Mouse (Mus musculus) erythroid progenitor cell, adult 5-6 weeks (primary cell): ENCODE results near the gene Hsf2bp. TPM values are rescaled to one million over a fixed set of nuclear protein-coding genes. Genes with fewer than 3 reads are reported as not detected.

ENCODE experiments used
- ATAC-seq: replicated peaks from 2 replicates; pipeline ENCODE4 v1.8.0; 2016; ENCODE audit warnings: moderate number of reproducible peaks, mild to moderate bottlenecking, moderate TSS enrichment, inconsistent platforms; ENCODE audit not compliant: poor library complexity, low FRiP score, severe bottlenecking
- total RNA-seq, 2 experiments: library from RNA; stranded (forward) in 1 of 2; stranded (reverse) in 1 of 2; fragments of 150-400 nt in 1 of 2; fragments of 186-747, 209-891 nt in 1 of 2; gene quantifications; 2 replicates each; pipeline versions ENCODE4 v1.2.3 to v1.2.4; 2015 to 2017; ENCODE audit warnings: low replicate concordance in 2 of 2

The Hsf2bp gene
- total RNA-seq, 2 experiments from 2014 or later = not detected

GRCm38 (mm10) chr17:32036509-32037438 is 625 bp upstream of the Hsf2bp start:
- ATAC-seq = no peak

DNA sequence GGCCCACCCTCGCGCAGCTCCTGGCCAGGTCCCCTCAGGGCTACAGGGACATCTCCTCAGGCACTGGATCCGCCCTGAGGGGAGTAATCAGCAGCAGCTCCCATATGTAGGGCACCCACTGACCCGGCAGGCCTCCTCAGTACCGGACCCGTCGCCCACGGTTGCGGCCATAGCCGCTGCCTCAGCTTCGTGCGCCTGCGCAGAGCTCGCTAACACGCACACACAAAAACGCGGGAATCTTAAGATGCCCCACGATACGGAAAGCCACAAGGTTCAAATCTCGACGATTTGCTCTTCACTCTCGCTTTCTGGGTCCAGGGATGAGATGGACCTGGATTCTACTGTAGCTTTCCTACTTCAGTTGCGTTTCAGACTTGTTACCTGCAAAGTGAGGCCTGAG is 1.8 kb downstream of the Hsf2bp start:
- no peak for ATAC-seq

- ATAC-seq = no peak
These were observed 4.5 kb downstream of the Hsf2bp start for GRCm38 (mm10) chr17:32031684-32032083.

GRCm38 (mm10) chr17:32028301-32028700 is 7.8 kb downstream of the Hsf2bp start:
- no peak for ATAC-seq

GRCm38 (mm10) chr17:32027666-32028065 is 8.5 kb downstream of the Hsf2bp start:
- ATAC-seq = no peak

DNA sequence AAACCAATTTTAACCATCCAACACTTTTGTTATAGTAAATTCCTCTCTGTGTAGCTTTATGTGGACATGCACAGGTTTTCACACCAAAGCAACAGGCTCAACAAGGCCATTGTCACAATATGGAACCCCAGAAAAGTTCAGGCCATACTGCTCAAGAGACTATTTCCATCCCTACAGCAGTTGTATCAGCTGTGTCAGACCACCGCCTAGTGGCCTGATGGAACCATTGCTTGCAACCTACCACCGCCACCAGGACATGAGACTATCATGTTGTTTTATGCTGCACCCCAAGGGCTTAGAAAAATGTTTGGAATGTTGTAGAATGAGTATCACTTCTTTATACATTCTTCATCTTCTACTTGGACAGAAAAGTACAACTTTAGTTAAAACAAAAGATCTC is 10.8 kb downstream of the Hsf2bp start:
- no peak for ATAC-seq

DNA sequence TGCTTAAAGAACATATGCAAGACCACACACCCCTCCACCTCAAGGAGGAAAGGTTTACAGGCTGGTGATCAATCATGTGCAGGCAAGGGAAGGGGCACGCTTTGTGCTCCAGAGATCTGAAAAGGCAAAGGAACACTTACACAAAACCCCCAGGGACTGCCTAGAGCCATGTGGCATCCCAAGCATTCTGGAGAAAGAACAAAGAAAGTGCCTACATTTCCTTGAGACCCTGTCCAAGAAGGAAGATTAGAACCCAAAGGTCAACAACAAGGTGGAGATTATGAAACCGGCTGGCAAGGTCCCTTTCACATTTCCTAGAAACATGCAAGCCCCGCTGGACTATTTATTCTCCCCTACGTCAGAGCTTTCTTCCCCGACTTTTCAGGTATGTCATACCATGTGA is 11.5 kb downstream of the Hsf2bp start:
- no peak for ATAC-seq

- ATAC-seq = no peak
These were observed 13.1 kb downstream of the Hsf2bp start for GRCm38 (mm10) chr17:32023088-32023487.

DNA sequence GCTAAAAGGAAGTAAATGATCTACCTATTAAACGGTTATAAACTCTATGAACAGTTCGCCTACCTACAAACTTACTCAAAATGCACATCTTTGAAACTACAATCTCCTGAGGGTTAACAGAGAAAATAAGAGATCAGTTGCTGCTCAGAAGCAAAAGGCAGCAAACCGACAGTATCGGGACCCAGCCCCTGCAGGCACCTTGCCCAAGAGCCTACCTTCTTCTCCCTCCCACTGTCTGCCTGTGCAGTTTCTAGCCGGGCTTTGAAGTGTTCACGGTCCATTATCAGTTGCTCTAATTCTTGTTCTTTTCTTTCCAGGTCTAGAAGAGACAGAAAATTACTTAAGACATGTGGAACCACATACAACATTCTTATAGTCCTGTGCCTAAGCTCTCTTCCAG is 13.6 kb downstream of the Hsf2bp start:
- ATAC-seq = no peak

- no peak for ATAC-seq
These were observed 14.2 kb downstream of the Hsf2bp start for GRCm38 (mm10) chr17:32021981-32022380.

- no peak for ATAC-seq
These were observed 17.8 kb downstream of the Hsf2bp start for GRCm38 (mm10) chr17:32018127-32018894.

DNA sequence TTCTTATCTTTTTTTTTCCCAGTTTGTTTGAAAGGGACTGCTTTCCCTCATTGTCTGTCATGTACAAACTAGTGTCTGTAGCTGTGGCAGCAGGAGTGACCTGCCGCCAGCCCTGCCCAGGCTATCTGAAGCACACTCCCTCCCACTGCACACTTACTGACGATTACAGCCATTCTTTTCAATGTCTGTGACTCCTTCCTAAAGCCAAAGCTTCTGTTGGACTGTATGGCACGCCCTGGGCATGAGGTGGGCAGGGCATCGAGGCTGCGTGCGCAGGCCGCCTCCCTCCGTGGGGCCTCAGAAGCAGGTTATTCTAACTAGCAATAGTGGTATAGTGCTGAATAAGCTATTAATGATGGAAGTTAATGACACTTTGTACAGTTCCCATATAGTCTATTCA is 19.7 kb downstream of the Hsf2bp start:
- no peak for ATAC-seq

GRCm38 (mm10) chr17:32013659-32014058 is 22.5 kb downstream of the Hsf2bp start:
- no peak for ATAC-seq

GRCm38 (mm10) chr17:32012254-32012653 is 23.9 kb downstream of the Hsf2bp start:
- ATAC-seq = no peak

- ATAC-seq = no peak
These were observed 24.5 kb downstream of the Hsf2bp start for GRCm38 (mm10) chr17:32011694-32012093.

GRCm38 (mm10) chr17:32006800-32007199 is 29.3 kb downstream of the Hsf2bp start:
- ATAC-seq = no peak

DNA sequence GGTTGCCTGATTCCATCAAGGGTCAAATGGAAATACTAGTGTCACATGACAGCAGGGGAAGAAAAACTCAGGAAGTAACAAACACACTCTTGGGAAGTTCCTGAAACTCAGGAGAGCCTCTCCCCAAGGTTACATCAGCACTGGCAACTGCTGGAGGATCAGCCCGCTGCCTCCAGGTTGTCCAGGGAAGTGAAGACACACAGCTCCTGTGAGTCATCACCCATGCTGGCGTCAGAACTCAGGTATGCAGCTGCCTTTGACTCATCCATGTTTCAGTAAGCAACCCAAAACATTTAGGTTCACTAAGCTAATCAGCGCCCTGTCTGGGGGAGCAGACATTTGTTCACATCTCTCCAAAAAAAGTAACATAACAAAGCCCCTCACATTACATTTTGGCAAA is 32.9 kb downstream of the Hsf2bp start:
- ATAC-seq = no peak

DNA sequence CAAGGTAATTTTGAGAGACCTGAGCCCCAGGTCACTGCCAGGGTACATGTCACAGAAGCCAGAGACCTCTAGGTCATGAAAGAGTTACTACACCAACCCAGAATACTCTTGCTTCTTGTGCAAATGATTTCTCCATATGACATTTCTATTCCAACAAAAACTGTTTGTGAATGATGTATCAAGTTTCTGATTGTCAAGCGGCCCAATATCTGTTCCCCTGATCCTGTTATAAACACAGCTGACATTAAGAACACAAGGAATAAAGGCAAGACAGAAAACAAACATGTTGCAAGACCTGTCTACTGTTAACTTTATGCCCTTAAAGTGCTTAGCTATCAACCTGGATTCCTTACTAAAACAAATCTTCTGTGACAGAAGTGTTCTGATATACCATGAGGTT is 37.8 kb downstream of the Hsf2bp start:
- no peak for ATAC-seq

- no peak for ATAC-seq
These were observed 39.8 kb downstream of the Hsf2bp start for GRCm38 (mm10) chr17:31996331-31996730.

DNA sequence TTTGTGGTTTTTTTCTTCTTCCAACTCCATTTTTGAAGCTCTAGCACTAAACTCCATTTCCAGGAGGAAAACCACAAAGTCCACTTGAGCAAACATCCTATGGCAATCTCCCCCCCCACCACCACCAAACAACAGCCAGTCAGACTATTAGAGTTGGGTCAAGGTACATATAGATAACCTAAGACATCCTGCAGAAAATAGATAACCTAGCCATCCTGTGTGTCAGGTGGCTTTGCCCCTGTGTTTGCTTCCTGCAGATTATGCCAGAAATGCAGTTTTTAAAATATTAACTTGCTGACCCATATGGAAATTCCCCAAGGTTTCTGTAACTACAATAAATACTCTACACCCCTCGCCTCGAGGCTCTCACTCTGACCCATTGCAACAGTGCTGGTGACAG is 40.4 kb downstream of the Hsf2bp start:
- no peak for ATAC-seq

GRCm38 (mm10) chr17:31994132-31994531 is 42.0 kb downstream of the Hsf2bp start:
- ATAC-seq = no peak
